Mouse (Mus musculus): Measurements from ENCODE around the gene Kcnma1. TPM values are rescaled to one million over a fixed set of nuclear protein-coding genes. Genes with fewer than 3 reads are reported as not detected.

Gene Kcnma1
- polyA plus RNA-seq, 1 experiment from 2014 or later: 7.8 TPM

DNA sequence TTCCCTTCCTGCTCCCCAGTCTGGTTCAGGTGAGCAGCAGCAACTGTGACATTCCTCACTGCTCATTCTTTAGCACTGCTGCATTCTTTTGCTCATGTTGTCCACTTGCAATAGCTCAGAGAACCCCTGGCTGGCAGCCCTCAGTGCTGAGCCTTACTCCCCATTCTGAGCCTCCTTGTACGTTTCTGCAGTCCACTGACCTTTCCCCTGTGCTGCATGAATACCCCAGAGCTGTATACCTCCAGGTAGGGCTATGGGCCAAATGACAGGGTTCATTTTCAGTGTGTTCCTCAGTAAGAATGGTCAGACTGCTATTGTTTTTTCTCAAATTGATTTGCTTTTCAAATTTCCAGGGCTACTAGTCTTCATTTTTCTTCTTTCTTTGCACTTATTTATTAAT is 396.2 kb downstream of the Kcnma1 start:
- H3K27ac ChIP-seq: no peak overlapping the region
- 57% methylated on average over 1 of the region's 1 CpGs for WGBS

GRCm38 (mm10) chr14:23610054-23610453 is 404.2 kb downstream of the Kcnma1 start:
- Histone ChIP-seq H3K4me1 (peaks cover 4% of the 10 kb centered on the region), H3K36me3 (no peaks in the 10 kb centered on the region), H3K27ac (no peak overlapping the region), H3K4me3 (no peak overlapping the region), H3K27me3 (no peaks in the 10 kb centered on the region), H3K4me2 (no peak overlapping the region), H3K9me3 (no peaks in the 10 kb centered on the region), H3K9ac (no peak overlapping the region)
- WGBS: 83% methylated on average over 3 of the region's 3 CpGs
- ATAC-seq (ENCODE audit: insufficient number of reproducible peaks, low FRiP score, low TSS enrichment, low read depth): no peak

More for the DNA sequence above, 396.2 kb downstream of the Kcnma1 start:
- Histone ChIP-seq H3K27me3 (no peaks in the 10 kb centered on the region), H3K4me3 (no peak overlapping the region), H3K4me2 (no peak overlapping the region), H3K9me3 (no peaks in the 10 kb centered on the region), H3K36me3 (no peaks in the 10 kb centered on the region), H3K9ac (no peak overlapping the region), H3K4me1 (peaks cover 6% of the 10 kb centered on the region)
- no peak for ATAC-seq (ENCODE audit: insufficient number of reproducible peaks, low FRiP score, low TSS enrichment, low read depth)

DNA sequence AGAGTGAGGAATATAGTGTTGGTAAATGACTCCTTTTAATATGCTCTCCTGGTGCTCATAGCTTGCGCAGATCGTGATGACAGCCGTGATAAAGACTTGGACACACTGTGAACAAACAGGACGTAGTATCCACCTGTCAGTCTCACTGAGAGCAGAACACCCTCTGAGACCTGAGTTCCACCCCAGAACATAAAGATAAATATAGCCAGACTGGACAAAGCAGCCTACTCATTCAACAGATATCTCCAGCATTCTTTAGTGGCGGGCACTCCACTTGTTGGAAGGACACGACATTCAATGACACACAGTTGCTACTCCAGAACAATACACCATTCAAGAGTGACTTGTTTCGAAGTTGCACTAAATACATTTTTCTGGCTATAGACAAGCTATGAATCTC is 408.6 kb downstream of the Kcnma1 start:
- no peaks in the 10 kb centered on the region for H3K9me3 ChIP-seq
- no peaks in the 10 kb centered on the region for H3K4me1 ChIP-seq
- no peaks in the 10 kb centered on the region for H3K27me3 ChIP-seq
- no peak for ATAC-seq (ENCODE audit: insufficient number of reproducible peaks, low FRiP score, low TSS enrichment, low read depth)
- H3K9ac ChIP-seq: no peak overlapping the region
- H3K36me3 ChIP-seq: no peaks in the 10 kb centered on the region
- no peak overlapping the region for H3K4me2 ChIP-seq
- no peak overlapping the region for H3K27ac ChIP-seq
- WGBS: 80% methylated on average over 7 of the region's 7 CpGs
- H3K4me3 ChIP-seq: no peak overlapping the region

DNA sequence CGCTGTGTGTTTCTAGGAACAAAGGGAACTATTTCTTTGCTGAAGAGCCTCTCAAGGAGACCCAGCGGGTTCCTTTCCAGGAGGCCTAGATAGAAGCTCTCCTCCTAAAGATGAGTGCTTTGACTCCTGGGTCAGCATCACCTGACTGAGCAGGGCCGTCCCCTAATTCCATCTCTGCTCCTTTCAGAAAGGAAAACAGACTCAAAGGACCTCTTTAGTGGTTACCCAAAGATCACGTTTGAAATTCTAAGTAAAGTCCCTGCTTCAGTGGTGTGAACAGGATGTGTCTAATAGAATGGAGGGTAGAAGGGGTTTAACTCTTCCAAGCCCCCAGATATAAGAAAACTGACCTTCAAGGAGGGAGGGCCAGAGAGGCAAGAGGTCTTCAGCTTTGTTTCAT is 411.4 kb downstream of the Kcnma1 start:
- no peak overlapping the region for H3K4me3 ChIP-seq
- H3K4me2 ChIP-seq: no peak overlapping the region
- no peaks in the 10 kb centered on the region for H3K36me3 ChIP-seq
- H3K27me3 ChIP-seq: no peaks in the 10 kb centered on the region
- ATAC-seq (ENCODE audit: insufficient number of reproducible peaks, low FRiP score, low TSS enrichment, low read depth): no peak
- H3K9me3 ChIP-seq: no peaks in the 10 kb centered on the region
- H3K9ac ChIP-seq: no peak overlapping the region
- no peak overlapping the region for H3K27ac ChIP-seq
- H3K4me1 ChIP-seq: no peaks in the 10 kb centered on the region
- WGBS: 54% methylated on average over 4 of the region's 4 CpGs

GRCm38 (mm10) chr14:23602054-23602453 is 412.2 kb downstream of the Kcnma1 start:
- H3K4me3 ChIP-seq: no peak overlapping the region
- H3K4me1 ChIP-seq: no peaks in the 10 kb centered on the region
- no peak overlapping the region for H3K9ac ChIP-seq
- ATAC-seq (ENCODE audit: insufficient number of reproducible peaks, low FRiP score, low TSS enrichment, low read depth): no peak
- H3K4me2 ChIP-seq: no peak overlapping the region
- H3K27ac ChIP-seq: no peak overlapping the region
- H3K27me3 ChIP-seq: no peaks in the 10 kb centered on the region
- WGBS: 67% methylated on average over 2 of the region's 2 CpGs
- H3K9me3 ChIP-seq: no peaks in the 10 kb centered on the region
- H3K36me3 ChIP-seq: no peaks in the 10 kb centered on the region

- WGBS: 88% methylated on average over 5 of the region's 5 CpGs
- H3K27ac ChIP-seq: no peak overlapping the region
- no peak overlapping the region for H3K4me2 ChIP-seq
- no peaks in the 10 kb centered on the region for H3K27me3 ChIP-seq
- H3K4me1 ChIP-seq: no peaks in the 10 kb centered on the region
- H3K9ac ChIP-seq: no peak overlapping the region
- ATAC-seq (ENCODE audit: insufficient number of reproducible peaks, low FRiP score, low TSS enrichment, low read depth): no peak
- H3K9me3 ChIP-seq: no peaks in the 10 kb centered on the region
- H3K36me3 ChIP-seq: no peaks in the 10 kb centered on the region
- H3K4me3 ChIP-seq: no peak overlapping the region
Observed at GRCm38 (mm10) chr14:23594629-23595028, 419.7 kb downstream of the Kcnma1 start.

DNA sequence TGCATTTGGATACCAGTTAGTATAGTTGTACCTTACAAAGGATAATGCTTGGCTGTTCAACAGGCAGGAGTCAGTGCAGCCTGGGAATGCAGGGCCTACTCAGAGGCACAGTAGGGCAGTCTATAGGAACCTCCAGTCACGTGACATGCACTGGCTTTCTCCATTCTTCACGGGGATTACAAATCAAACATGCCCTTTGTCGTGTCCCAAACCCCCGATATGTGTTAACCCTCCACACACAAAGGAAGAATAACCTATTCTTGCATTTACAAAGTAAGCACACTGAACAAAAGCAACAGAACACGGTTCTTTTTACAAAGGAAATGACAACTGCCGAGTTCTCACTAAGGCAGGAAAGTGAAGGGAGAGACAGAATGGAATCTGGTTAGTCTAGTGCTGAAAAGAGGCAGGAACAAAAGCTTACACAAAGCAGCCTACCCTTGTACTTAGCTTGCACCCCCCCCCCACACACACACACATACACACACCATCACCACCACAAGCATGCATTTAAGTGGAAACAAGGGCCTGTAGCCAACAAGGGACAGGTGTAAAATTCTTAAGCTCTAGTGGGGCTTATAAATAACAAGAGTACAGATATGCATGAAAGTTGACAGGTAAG is 421.4 kb downstream of the Kcnma1 start:
- WGBS: 67% methylated on average over 6 of the region's 6 CpGs
- Histone ChIP-seq H3K4me1 (no peaks in the 10 kb centered on the region), H3K27ac (no peak overlapping the region), H3K36me3 (no peaks in the 10 kb centered on the region), H3K9ac (no peak overlapping the region), H3K4me2 (no peak overlapping the region), H3K4me3 (no peak overlapping the region), H3K27me3 (no peaks in the 10 kb centered on the region), H3K9me3 (no peaks in the 10 kb centered on the region)
- no peak for ATAC-seq (ENCODE audit: insufficient number of reproducible peaks, low FRiP score, low TSS enrichment, low read depth)

- H3K36me3 ChIP-seq: no peaks in the 10 kb centered on the region
- H3K4me3 ChIP-seq: no peak overlapping the region
- H3K27ac ChIP-seq: no peak overlapping the region
- no peak for ATAC-seq (ENCODE audit: insufficient number of reproducible peaks, low FRiP score, low TSS enrichment, low read depth)
- WGBS: 62% methylated on average over 6 of the region's 7 CpGs
- H3K4me1 ChIP-seq: no peaks in the 10 kb centered on the region
- no peaks in the 10 kb centered on the region for H3K27me3 ChIP-seq
- no peak overlapping the region for H3K4me2 ChIP-seq
- no peaks in the 10 kb centered on the region for H3K9me3 ChIP-seq
- no peak overlapping the region for H3K9ac ChIP-seq
Observed at GRCm38 (mm10) chr14:23589744-23590481, 424.4 kb downstream of the Kcnma1 start.

DNA sequence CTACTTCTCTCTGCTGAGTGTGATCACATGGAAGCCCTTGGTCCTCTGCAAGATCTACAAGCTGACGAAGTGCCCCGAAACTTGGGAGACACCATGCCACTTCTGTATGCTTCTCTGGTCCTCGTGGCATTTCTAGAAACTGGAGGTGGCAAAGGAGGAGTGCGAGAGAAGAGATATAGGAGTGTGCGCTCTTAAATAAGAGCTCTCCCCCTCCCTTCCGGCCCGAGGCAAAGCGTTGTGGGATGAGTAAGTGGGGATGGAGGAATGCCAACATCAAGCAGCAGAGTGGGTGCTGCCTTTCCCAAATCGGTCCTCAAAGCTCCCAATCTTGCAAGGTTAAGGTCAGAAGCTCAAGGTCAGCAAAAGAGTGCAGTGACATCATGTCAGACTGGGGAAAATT is 426.8 kb downstream of the Kcnma1 start:
- no peaks in the 10 kb centered on the region for H3K4me1 ChIP-seq
- WGBS: 72% methylated on average over 9 of the region's 9 CpGs
- no peaks in the 10 kb centered on the region for H3K36me3 ChIP-seq
- no peak overlapping the region for H3K9ac ChIP-seq
- no peaks in the 10 kb centered on the region for H3K9me3 ChIP-seq
- no peak overlapping the region for H3K4me3 ChIP-seq
- no peaks in the 10 kb centered on the region for H3K27me3 ChIP-seq
- H3K4me2 ChIP-seq: no peak overlapping the region
- H3K27ac ChIP-seq: no peak overlapping the region
- no peak for ATAC-seq (ENCODE audit: insufficient number of reproducible peaks, low FRiP score, low TSS enrichment, low read depth)

- H3K4me3 ChIP-seq: no peak overlapping the region
- no peaks in the 10 kb centered on the region for H3K4me1 ChIP-seq
- no peak overlapping the region for H3K9ac ChIP-seq
- no peaks in the 10 kb centered on the region for H3K9me3 ChIP-seq
- H3K27ac ChIP-seq: no peak overlapping the region
- 18% methylated on average over 2 of the region's 2 CpGs for WGBS
- H3K4me2 ChIP-seq: no peak overlapping the region
- no peaks in the 10 kb centered on the region for H3K27me3 ChIP-seq
- no peak for ATAC-seq (ENCODE audit: insufficient number of reproducible peaks, low FRiP score, low TSS enrichment, low read depth)
- no peaks in the 10 kb centered on the region for H3K36me3 ChIP-seq
Observed at GRCm38 (mm10) chr14:23583235-23583634, 431.1 kb downstream of the Kcnma1 start.

- no peak overlapping the region for H3K4me3 ChIP-seq
- no peak for ATAC-seq (ENCODE audit: insufficient number of reproducible peaks, low FRiP score, low TSS enrichment, low read depth)
- no peaks in the 10 kb centered on the region for H3K9me3 ChIP-seq
- H3K36me3 ChIP-seq: no peaks in the 10 kb centered on the region
- H3K27me3 ChIP-seq: no peaks in the 10 kb centered on the region
- H3K27ac ChIP-seq: no peak overlapping the region
- no peaks in the 10 kb centered on the region for H3K4me1 ChIP-seq
- H3K4me2 ChIP-seq: no peak overlapping the region
- WGBS: 77% methylated on average over 3 of the region's 3 CpGs
- H3K9ac ChIP-seq: no peak overlapping the region
Observed at GRCm38 (mm10) chr14:23581282-23581681, 433.0 kb downstream of the Kcnma1 start.

DNA sequence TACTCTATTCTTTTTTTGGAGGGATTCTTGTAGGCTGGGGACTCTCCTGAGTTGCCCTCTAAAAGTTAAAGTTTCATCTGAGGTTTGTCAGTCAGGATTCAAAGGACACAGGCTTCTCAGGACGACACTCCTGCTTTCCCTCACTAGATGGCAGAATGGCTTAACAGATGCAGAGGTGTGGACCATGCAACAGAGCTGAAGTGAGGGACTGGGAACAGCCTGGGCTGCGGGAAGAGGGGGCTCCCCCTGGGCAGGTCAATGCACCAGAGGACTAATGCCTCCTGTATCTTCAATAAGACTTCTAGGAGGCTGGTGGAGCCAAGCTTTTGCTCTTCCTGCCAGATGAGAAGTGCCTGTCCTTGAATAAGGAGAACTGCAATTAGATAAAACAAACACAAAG is 438.3 kb downstream of the Kcnma1 start:
- H3K27me3 ChIP-seq: no peaks in the 10 kb centered on the region; the same call in 1 of the 2 replicates
- no peaks in the 10 kb centered on the region for H3K4me1 ChIP-seq
- no peak overlapping the region for H3K27ac ChIP-seq
- no peaks in the 10 kb centered on the region for H3K36me3 ChIP-seq
- H3K9me3 ChIP-seq: no peaks in the 10 kb centered on the region
- no peak overlapping the region for H3K9ac ChIP-seq
- WGBS: 3% methylated on average over 2 of the region's 2 CpGs
- no peak for ATAC-seq (ENCODE audit: insufficient number of reproducible peaks, low FRiP score, low TSS enrichment, low read depth)
- H3K4me2 ChIP-seq: no peak overlapping the region
- no peak overlapping the region for H3K4me3 ChIP-seq
